Mouse (Mus musculus): ENCODE results near the gene Rpn2.

- TF ChIP-seq ZNF384 (IDR thresholded peaks at IDR 0.05; ENCODE audit: low read depth, low read length) (no peak), HCFC1 (IDR thresholded peaks at IDR 0.05; ENCODE audit: borderline replicate concordance, insufficient read depth, low read length) (no peak), CHD2 (IDR thresholded peaks at IDR 0.05; ENCODE audit: low read depth, low read length) (no peak), MAFK (IDR thresholded peaks at IDR 0.05; ENCODE audit: insufficient read depth, low read depth, low read length) (no peak)
These were observed 94.9 kb downstream of the Rpn2 start for GRCm38 (mm10) chr2:157373681-157374080.
